Mouse (Mus musculus): ENCODE results near the gene Slc36a3.

- no peak for TF ChIP-seq EP300 (IDR thresholded peaks at IDR 0.05; ENCODE audit: low read depth)
- TF ChIP-seq CTCF (IDR thresholded peaks at IDR 0.05; ENCODE audit: low read depth) = no peak
These were observed 73.9 kb downstream of the Slc36a3 start, which contains the start of gene Ccdc69 for GRCm38 (mm10) chr11:55077331-55078231.
